Mouse (Mus musculus) 3134 (cell line): ENCODE measurements around the gene Scarf2.

ENCODE experiments used
- DNase-seq: peaks from one replicate; pipeline ENCODE4 v3.0.0-alpha.2; 2011; ENCODE audit warnings: low spot score; ENCODE audit not compliant: insufficient read length; ENCODE audit errors: extremely low read depth

Gene Scarf2

GRCm38 (mm10) chr16:17828867-17829266 is 31.8 kb downstream of the Scarf2 start:
- DNase-seq = no peak

- no peak for DNase-seq
Observed at GRCm38 (mm10) chr16:17830385-17831178, 33.5 kb downstream of the Scarf2 start.

DNA sequence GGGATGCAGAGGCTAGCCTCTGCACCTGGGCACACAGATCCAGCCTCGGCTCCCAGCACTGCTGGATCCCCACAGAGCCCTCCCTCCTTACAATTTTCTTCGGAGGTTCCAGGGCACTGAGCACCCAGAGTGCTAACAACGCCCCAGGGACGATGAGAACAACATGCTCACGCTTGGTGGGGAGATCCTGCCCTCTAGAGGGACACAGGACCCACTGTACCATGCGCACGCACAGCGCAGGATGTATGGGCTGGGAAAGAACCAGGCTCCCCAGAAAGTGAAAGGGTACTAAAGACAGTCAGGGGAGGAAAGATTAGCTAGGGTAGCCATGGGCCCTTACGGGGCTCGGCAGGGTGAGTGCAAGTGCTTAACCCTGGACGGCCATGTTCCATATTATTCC is 34.7 kb downstream of the Scarf2 start:
- no peak for DNase-seq

GRCm38 (mm10) chr16:17832821-17833220 is 35.7 kb downstream of the Scarf2 start, which contains the start of gene B830017H08Rik:
TSS of gene B830017H08Rik (plus strand) at chr16:17833121.
- DNase-seq = no peak

DNA sequence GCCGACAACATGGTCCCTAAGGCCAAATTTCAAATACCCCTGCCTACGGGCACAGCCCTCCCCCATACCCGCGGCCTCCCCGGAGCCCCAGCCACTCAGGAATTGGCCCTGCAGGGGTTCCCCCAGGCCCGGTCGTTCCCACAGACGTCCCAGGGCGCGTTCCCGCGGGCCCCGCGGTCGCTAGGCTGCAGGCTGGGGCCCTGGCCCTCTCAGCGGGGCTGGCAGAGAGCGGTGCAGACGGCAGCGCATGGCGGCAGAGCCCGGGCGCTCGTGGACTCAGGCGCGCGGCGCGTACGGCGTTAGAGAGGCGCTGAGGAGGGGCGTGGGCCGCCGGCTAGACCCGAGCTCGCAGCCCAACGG is 36.2 kb downstream of the Scarf2 start:
- DNase-seq = no peak

GRCm38 (mm10) chr16:17833681-17834399 is 36.8 kb downstream of the Scarf2 start:
- no peak for DNase-seq

DNA sequence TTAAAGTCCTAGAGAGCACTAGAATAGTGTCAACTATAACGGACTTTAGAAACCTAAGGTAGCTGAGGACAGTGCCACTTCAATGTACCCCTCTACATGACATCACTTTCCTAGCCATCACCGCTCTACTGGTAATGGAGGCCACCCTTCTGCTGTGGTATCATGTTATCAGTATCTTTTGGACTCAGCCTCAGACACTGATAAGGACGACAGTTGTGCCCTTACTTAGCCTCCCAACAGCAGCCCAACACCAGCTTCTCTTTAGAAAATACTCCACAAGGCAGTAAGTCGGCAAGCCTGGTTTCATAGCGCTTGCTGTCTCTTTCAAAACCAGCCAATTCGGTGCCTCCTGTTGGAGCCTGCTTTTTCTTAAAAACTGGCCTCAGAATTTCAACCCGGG is 37.5 kb downstream of the Scarf2 start:
- no peak for DNase-seq

DNA sequence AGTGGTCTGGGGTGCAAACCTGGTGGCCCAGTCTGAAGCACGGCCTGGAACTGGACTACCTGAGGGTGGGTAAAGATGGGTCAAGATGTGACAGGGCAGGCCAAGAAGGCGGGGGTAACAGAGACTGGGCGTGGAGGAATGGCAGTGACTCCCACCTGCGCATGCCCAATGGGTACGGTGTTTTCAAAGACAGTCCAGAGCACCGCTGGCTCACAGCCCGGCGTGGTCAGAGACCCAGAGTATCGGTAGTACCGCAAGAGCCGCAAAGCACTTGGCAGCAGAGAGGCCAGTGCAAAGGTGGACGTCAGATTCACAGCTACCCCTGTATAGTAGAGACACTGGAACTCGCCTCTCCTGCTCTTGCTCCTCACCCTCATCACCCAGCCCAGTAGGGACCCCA is 38.4 kb downstream of the Scarf2 start:
- DNase-seq = no peak

GRCm38 (mm10) chr16:17838051-17838450 is 41.0 kb downstream of the Scarf2 start, which contains the start of gene Car15:
TSS of gene Car15 (minus strand) at chr16:17838364.
- no peak for DNase-seq

DNA sequence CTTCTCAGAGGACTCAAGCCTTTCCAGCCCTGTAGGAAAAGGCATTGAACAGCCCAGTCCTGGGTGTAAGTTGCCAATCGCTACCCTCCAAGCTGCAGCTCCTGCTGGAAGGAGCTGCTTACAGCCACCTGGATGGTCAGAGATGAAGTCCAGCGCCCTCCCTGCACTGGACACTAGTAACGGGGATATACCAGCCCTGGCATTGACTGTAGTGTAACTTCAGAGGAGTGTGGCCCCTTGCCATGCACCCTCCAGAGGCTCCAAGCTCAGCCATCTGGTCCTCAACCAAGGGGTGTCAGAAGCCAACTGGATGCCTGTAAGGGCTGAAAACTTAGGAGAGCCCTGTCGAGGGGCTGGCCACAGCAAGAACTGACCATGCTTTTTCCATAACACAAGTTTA is 42.9 kb downstream of the Scarf2 start:
- DNase-seq = no peak

DNA sequence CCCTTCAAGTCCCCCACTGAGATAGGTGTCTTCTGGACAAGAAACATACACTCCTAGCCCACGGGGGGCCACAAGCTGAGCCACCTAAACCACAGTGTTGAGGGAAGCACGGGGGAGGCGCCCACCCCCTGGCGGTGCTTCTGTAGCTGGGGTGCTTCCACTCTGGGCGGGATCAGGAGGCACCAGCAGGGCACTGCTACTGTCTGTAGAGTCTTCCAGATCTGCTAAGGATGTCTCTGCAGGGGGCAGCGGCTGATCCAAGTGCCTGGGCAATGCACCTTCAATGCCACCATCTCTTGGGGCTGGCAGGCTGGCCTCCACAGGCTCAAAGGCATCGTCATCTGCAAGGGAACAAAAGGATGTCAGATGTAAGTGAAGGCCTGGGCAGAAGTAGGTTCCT is 45.4 kb downstream of the Scarf2 start:
- DNase-seq = no peak

DNA sequence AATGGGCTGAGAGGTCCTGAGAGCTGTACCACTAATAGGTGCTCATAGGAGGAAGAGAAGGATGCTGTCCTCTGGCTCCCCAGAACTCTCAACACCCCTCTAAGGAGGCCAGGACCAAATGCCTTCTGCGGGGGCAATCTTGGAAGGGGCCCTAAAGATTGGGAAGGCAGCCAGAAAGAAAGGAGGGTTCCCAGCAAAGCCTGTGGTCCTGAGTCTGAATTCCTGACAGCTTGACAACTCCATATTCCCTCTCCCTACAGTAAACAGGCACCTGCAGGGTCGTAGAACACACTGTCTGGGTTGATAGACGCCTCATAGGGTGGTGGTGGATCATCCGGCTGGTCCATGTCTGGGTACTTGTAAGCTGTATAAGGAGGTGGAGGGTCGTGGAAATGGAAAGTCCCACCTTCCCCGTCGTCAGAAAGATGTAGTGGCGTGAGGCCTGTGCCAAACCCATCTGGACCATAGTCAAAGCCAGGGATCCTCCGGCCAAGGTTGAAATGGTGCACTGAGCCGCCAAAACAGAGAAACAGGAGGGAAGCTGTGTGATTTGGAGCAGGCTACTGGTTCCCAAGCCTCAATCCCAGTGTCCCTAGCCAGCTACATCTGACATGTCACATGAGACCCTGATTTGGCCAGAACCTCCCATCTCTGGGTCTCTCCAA is 46.8 kb downstream of the Scarf2 start:
- DNase-seq = no peak

DNA sequence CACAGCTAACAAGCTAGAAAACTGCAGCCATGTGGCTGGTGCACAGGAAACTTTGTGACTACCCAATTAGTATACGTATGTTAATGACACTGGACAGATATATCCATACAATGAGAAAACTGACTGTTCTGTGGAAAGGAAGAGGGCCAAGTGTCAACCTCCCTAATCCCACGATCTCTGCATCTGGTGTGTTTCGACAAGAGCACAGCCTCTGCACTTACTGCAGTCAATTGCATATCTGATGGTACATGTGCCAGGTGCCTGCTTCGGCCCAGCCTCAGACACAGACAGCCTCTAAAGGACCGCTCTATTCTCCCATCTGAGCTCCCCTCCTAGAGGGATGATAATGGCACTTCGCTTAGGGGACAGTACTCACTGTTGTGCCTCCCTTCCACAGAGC is 51.3 kb downstream of the Scarf2 start:
- no peak for DNase-seq

DNA sequence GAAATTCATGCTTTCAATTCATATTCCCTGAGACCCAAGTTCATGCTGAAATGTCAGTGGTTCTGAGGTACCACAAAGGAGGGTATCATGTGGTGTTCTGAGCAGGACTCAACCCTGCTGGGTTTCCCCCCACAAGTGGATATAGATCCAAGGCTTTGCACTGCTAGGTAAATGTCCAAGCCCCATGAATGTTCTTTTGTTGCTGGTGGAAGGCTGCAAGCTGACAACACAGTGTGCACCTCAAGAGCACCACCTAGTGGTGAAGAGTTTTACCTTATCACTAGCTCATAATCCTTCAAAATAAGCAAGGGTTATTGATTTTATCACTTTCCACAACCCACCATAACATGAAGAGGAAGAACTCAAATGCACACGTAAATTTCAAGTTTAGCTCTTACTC is 51.8 kb downstream of the Scarf2 start:
- no peak for DNase-seq

- DNase-seq = no peak
Observed at GRCm38 (mm10) chr16:17849486-17849885, 52.4 kb downstream of the Scarf2 start.

DNA sequence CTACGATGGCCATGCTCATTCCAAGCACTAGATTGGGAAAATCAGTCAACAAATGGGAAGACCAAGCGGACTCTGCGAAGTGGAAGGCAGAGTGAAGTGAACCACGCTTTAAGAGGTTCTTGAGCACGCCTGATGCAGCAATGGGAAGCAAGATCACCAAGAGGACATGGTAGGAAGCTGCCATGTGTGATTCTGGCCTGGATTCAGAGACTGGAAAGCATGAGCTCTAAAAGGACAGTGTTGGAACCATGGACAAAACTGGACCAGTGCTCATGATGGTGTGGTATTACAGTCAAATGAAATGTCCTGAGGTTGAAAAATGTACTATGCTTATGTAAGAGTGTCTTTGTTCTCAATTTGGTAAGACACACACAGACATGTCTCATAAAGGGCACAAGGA is 54.2 kb downstream of the Scarf2 start:
- DNase-seq = no peak

- DNase-seq = no peak
Observed at GRCm38 (mm10) chr16:17851860-17852259, 54.8 kb downstream of the Scarf2 start.

DNA sequence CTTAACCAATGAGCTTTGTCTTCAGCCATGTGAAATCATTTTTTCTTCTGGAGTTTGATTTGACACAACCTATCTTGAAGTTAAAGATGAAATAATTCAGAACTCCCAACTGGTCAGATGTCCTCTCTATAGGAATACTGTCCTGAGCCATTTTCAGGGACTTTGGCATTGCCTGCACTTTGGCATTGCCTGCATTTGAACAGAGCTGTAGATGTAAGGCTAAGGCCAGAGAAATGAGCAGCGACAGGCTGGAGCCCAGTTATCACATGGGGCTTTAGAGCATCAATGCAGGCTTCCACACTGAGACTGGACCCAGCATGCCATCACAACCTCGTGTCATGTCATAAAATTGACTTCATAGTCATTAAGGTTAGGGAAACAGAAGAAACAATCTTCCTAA is 56.2 kb downstream of the Scarf2 start:
- DNase-seq = no peak

GRCm38 (mm10) chr16:17857157-17857556 is 60.1 kb downstream of the Scarf2 start:
- no peak for DNase-seq
